Mouse (Mus musculus): ENCODE results near the gene P2ry10. TPM values are rescaled to one million over a fixed set of nuclear protein-coding genes. Genes with fewer than 3 reads are reported as not detected.

Gene P2ry10
- total and polyA plus RNA-seq, 3 experiments, result 0.10 to 29.1 (median 4.8) TPM

DNA sequence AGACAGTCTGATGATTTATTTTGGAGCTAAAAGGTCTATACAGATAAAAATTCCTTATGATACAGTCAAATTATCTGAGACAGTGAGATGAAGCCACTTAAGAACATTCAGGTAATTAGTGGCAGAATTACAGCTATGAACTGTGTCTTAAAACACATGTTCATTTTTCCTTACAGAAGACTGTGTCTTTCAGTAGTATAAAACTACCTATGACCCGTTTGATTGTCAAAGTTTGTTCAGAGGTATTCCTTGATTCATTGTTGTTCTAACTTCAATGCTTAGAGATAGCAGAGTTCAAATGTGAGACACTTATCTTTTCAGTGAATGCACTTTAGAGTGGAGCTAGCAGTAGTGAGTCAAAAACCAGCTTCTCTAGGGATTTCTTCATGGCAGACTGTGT lies 1.6 kb downstream of the P2ry10 start:
- no peaks in the 10 kb centered on the region for H3K27me3 ChIP-seq (ENCODE audit: insufficient read depth, low read length)
- no peaks in the 10 kb centered on the region for H3K36me3 ChIP-seq (replicated peaks)
- TF ChIP-seq GATA1 (IDR thresholded peaks at IDR 0.05; ENCODE audit: borderline replicate concordance, low read length), result no peak
- TF ChIP-seq CTCF (IDR thresholded peaks at IDR 0.05; ENCODE audit: low read depth, low read length), result no peak
- no peak for TF ChIP-seq TAL1 (conservative IDR thresholded peaks at IDR 0.05; ENCODE audit: low read depth, low read length)
- TF ChIP-seq GATA2 (IDR thresholded peaks at IDR 0.05; ENCODE audit: borderline replicate concordance, low read depth, low read length), result no peak
- no peak for TF ChIP-seq POLR2AphosphoS5 (IDR thresholded peaks at IDR 0.05; ENCODE audit: insufficient replicate concordance, low read depth, low read length)
- DNase-seq (ENCODE audit: low spot score) (no peak), ATAC-seq (ENCODE audit: extremely low read depth, insufficient number of reproducible peaks, low FRiP score, poor library complexity, severe bottlenecking) (no peak)
- no peaks in the 10 kb centered on the region; the same call in 1 of the 2 replicates for H3K4me1 ChIP-seq (ENCODE audit: insufficient read depth, low read depth, low read length)
- H3K9me3 ChIP-seq (replicated peaks), result no peaks in the 10 kb centered on the region
- H3K4me3 ChIP-seq (ENCODE audit: low read depth, low read length), result no peak overlapping the region

DNA sequence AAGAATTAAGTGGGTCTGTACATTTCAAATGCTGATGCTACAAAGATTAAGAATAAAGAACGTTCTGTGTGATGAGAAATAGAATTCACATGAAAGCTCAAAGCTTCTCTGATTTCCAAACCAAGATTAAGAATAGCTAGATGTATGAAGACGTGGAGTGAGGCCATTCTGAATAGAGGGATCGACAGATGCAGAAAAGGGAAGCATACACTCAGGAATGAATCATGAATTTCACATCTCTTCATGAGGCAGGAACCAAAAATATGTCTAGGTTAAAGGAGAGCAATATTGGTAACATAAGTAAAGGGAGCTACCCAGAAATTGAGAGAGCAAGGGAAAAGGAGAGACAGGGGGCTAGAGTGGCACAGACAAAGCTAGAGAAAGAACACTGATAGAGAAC lies 7.3 kb downstream of the P2ry10 start:
- Histone ChIP-seq H3K27me3 (ENCODE audit: insufficient read depth, low read length) (no peaks in the 10 kb centered on the region), H3K4me1 (ENCODE audit: insufficient read depth, low read depth, low read length) (no peaks in the 10 kb centered on the region), H3K4me3 (ENCODE audit: low read depth, low read length) (no peak overlapping the region), H3K9me3 (replicated peaks) (no peaks in the 10 kb centered on the region), H3K36me3 (replicated peaks) (no peaks in the 10 kb centered on the region)
- DNase-seq (ENCODE audit: low spot score), result no peak
- ATAC-seq (ENCODE audit: extremely low read depth, insufficient number of reproducible peaks, low FRiP score, poor library complexity, severe bottlenecking), result no peak
- TF ChIP-seq TAL1 (conservative IDR thresholded peaks at IDR 0.05; ENCODE audit: low read depth, low read length), result no peak
- TF ChIP-seq POLR2AphosphoS5 (IDR thresholded peaks at IDR 0.05; ENCODE audit: insufficient replicate concordance, low read depth, low read length), result no peak
- TF ChIP-seq GATA1 (IDR thresholded peaks at IDR 0.05; ENCODE audit: borderline replicate concordance, low read length), result no peak
- TF ChIP-seq CTCF (IDR thresholded peaks at IDR 0.05; ENCODE audit: low read depth, low read length), result no peak
- TF ChIP-seq GATA2 (IDR thresholded peaks at IDR 0.05; ENCODE audit: borderline replicate concordance, low read depth, low read length), result no peak

DNA sequence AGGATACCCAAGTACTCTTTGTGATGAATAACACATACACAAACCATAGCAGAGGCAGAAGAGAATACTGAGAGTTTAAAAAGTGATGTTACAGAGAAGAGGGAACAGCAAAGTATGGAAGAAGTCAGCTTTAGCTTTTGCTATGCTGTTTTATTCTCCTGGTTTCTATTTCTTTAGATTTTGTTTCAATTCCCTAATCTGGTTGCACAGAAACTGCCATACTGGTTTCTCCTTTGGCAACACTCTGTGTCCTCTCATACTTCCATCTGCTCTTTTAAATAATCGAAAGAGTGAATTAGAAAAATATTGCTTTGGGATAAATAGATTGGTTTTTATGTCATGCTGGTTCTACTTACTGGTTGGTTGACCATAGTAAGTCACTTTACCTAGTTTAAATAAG lies 28.0 kb downstream of the P2ry10 start:
- Histone ChIP-seq H3K27me3 (ENCODE audit: insufficient read depth, low read length) (no peaks in the 10 kb centered on the region), H3K36me3 (replicated peaks) (no peaks in the 10 kb centered on the region), H3K4me3 (ENCODE audit: low read depth, low read length) (no peak overlapping the region), H3K4me1 (ENCODE audit: insufficient read depth, low read depth, low read length) (no peaks in the 10 kb centered on the region), H3K9me3 (replicated peaks) (no peaks in the 10 kb centered on the region)
- ATAC-seq (ENCODE audit: extremely low read depth, insufficient number of reproducible peaks, low FRiP score, poor library complexity, severe bottlenecking) (no peak), DNase-seq (ENCODE audit: low spot score) (no peak)
- TF ChIP-seq POLR2AphosphoS5 (IDR thresholded peaks at IDR 0.05; ENCODE audit: insufficient replicate concordance, low read depth, low read length), result no peak
- TF ChIP-seq GATA1 (IDR thresholded peaks at IDR 0.05; ENCODE audit: borderline replicate concordance, low read length), result no peak
- no peak for TF ChIP-seq GATA2 (IDR thresholded peaks at IDR 0.05; ENCODE audit: borderline replicate concordance, low read depth, low read length)
- TF ChIP-seq CTCF (IDR thresholded peaks at IDR 0.05; ENCODE audit: low read depth, low read length), result no peak
- no peak for TF ChIP-seq TAL1 (conservative IDR thresholded peaks at IDR 0.05; ENCODE audit: low read depth, low read length)

DNA sequence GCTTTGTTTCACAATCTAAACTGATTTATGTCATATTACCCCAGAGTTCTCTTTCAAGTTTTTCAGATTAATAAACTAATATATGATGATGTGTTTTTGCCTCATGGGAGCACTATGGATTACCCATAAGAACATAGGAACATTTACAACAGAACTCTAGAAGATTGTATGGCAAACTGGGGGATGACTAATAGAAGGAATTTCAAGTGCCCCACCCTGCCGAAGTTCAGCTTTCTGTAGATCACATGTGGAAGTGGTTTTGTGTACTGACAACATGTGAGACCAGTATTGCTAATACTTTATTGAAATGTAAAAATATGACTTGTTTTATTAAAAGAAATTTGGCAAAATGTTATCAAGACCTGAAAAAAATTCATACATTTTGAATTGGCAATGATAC lies 28.7 kb downstream of the P2ry10 start:
- Histone ChIP-seq H3K27me3 (ENCODE audit: insufficient read depth, low read length) (no peaks in the 10 kb centered on the region), H3K4me1 (ENCODE audit: insufficient read depth, low read depth, low read length) (no peaks in the 10 kb centered on the region), H3K4me3 (ENCODE audit: low read depth, low read length) (no peak overlapping the region), H3K9me3 (replicated peaks) (no peaks in the 10 kb centered on the region), H3K36me3 (replicated peaks) (no peaks in the 10 kb centered on the region)
- no peak for ATAC-seq (ENCODE audit: extremely low read depth, insufficient number of reproducible peaks, low FRiP score, poor library complexity, severe bottlenecking)
- DNase-seq (ENCODE audit: low spot score), result no peak
- TF ChIP-seq TAL1 (conservative IDR thresholded peaks at IDR 0.05; ENCODE audit: low read depth, low read length), result no peak
- no peak for TF ChIP-seq GATA2 (IDR thresholded peaks at IDR 0.05; ENCODE audit: borderline replicate concordance, low read depth, low read length)
- no peak for TF ChIP-seq POLR2AphosphoS5 (IDR thresholded peaks at IDR 0.05; ENCODE audit: insufficient replicate concordance, low read depth, low read length)
- no peak for TF ChIP-seq CTCF (IDR thresholded peaks at IDR 0.05; ENCODE audit: low read depth, low read length)
- no peak for TF ChIP-seq GATA1 (IDR thresholded peaks at IDR 0.05; ENCODE audit: borderline replicate concordance, low read length)

- Histone ChIP-seq H3K9me3 (replicated peaks) (no peaks in the 10 kb centered on the region), H3K4me1 (ENCODE audit: insufficient read depth, low read depth, low read length) (peaks cover 5% of the 10 kb centered on the region; the same call in 1 of the 2 replicates), H3K27me3 (ENCODE audit: insufficient read depth, low read length) (no peaks in the 10 kb centered on the region), H3K36me3 (replicated peaks) (no peaks in the 10 kb centered on the region), H3K4me3 (ENCODE audit: low read depth, low read length) (no peak overlapping the region)
- TF ChIP-seq POLR2AphosphoS5 (IDR thresholded peaks at IDR 0.05; ENCODE audit: insufficient replicate concordance, low read depth, low read length), result no peak
- TF ChIP-seq GATA1 (IDR thresholded peaks at IDR 0.05; ENCODE audit: borderline replicate concordance, low read length), result no peak
- no peak for TF ChIP-seq GATA2 (IDR thresholded peaks at IDR 0.05; ENCODE audit: borderline replicate concordance, low read depth, low read length)
- no peak for TF ChIP-seq CTCF (IDR thresholded peaks at IDR 0.05; ENCODE audit: low read depth, low read length)
- no peak for TF ChIP-seq TAL1 (conservative IDR thresholded peaks at IDR 0.05; ENCODE audit: low read depth, low read length)
- no peak for DNase-seq (ENCODE audit: low spot score)
- no peak for ATAC-seq (ENCODE audit: extremely low read depth, insufficient number of reproducible peaks, low FRiP score, poor library complexity, severe bottlenecking)
These were observed 54.9 kb downstream of the P2ry10 start for GRCm38 (mm10) chrX:107143184-107143583.

DNA sequence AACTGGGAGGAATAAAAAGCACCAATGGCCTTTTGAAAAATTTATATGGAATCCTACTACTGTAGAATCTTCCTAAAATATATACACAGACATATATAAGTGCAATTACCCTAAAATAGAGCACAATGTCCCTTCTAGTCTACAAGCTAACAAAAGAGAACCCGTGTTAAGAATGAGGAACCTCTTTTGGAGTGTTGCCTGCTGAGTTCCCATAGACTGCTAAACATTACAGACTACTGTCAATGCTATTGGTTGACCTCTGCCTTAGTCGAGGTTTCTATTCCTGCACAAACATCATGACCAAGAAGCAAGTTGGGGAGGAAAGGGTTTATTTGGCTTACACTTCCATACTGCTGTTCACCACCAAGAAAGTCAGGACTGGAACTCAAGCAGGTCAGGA lies 55.6 kb downstream of the P2ry10 start:
- no peaks in the 10 kb centered on the region for H3K36me3 ChIP-seq (replicated peaks)
- H3K4me1 ChIP-seq (ENCODE audit: insufficient read depth, low read depth, low read length), result peaks cover 8% of the 10 kb centered on the region; the same call in 1 of the 2 replicates
- ATAC-seq (ENCODE audit: extremely low read depth, insufficient number of reproducible peaks, low FRiP score, poor library complexity, severe bottlenecking) (no peak), DNase-seq (ENCODE audit: low spot score) (no peak)
- TF ChIP-seq TAL1 (conservative IDR thresholded peaks at IDR 0.05; ENCODE audit: low read depth, low read length) (no peak), GATA2 (IDR thresholded peaks at IDR 0.05; ENCODE audit: borderline replicate concordance, low read depth, low read length) (no peak), POLR2AphosphoS5 (IDR thresholded peaks at IDR 0.05; ENCODE audit: insufficient replicate concordance, low read depth, low read length) (no peak), CTCF (IDR thresholded peaks at IDR 0.05; ENCODE audit: low read depth, low read length) (no peak), GATA1 (IDR thresholded peaks at IDR 0.05; ENCODE audit: borderline replicate concordance, low read length) (no peak)
- no peak overlapping the region for H3K4me3 ChIP-seq (ENCODE audit: low read depth, low read length)
- H3K27me3 ChIP-seq (ENCODE audit: insufficient read depth, low read length), result no peaks in the 10 kb centered on the region
- no peaks in the 10 kb centered on the region for H3K9me3 ChIP-seq (replicated peaks)

Measured in G1E (cell line).